Mouse (Mus musculus) ES-E14 (cell line): Measurements from ENCODE around the gene Alk.

Source experiments
- CHD2 ChIP-seq: IDR thresholded peaks from 2 replicates; pipeline ENCODE4 v1.6.1; 2014; ENCODE audit warnings: mild to moderate bottlenecking, low read depth, low read length, inconsistent platforms
- ZNF384 ChIP-seq: IDR thresholded peaks from 2 replicates; pipeline ENCODE4 v1.6.1; 2012; ENCODE audit warnings: low read depth, low read length, inconsistent platforms

DNA sequence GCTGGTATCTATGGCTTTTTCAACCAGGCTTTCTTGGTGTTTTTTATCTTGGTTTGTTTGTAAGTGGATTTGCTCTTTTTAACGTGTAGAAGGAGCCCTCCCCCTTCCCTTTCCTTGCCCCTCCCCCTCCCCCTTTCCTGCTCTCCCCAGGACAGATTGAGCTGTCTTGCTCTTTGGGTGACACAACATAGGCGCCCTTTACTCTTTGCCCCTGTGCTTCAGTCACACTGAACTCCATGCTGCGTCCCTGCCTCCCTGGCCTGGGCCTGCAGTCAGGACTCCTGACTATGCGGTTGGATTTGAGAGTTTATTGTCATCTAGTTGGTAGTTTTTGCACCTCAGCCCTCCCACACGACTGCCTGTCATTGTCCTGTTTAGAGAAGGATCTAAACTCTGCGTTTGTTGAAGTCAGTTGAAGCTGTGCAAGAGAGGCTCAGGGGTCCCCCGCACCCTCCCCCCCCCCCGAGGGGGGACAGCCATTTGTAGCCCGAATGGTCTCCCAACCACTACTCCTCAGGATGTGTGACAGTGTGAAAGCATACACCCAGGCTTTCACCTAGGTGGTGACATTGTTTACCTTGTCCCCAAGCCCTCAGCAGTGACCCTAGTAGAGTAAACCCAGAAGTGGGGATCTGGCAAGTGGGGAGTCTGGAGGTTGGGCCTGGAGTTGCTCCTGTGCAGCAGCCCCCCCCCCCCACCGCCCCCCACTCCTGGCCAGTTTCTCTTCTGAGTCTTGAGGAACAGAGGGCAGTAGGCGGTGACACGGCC is 775.6 kb downstream of the Alk start:
- TF ChIP-seq CHD2 (no peak), ZNF384 (no peak)
